Mouse (Mus musculus) neural tube, embryonic 14.5 days (tissue): ENCODE results near the gene Mad2l2. TPM values are rescaled to one million over a fixed set of nuclear protein-coding genes. Genes with fewer than 3 reads are reported as not detected.
A peak's percentile ranks its signal among the peaks of the same experiment; 100 is the strongest.

Experiments used
- ATAC-seq: fragments of 200-750 bp; cut with Nextera tagmentation; 2 replicates; pipeline ENCODE4 v1.8.0; 2017; ENCODE audit warnings: low read depth, mild to moderate bottlenecking, moderate TSS enrichment, moderate library complexity
- H3K27ac ChIP-seq: fragments of 300-500 bp; sonication (generic); 2 replicates; pipeline ENCODE4 v1.5.1; 2014; ENCODE audit warnings: low read depth, mild to moderate bottlenecking, control low read depth, low read length, moderate library complexity, mixed read lengths
- H3K27me3 ChIP-seq: fragments of 300-500 bp; sonication (generic); 2 replicates; pipeline ENCODE4 v1.6.1; 2014; ENCODE audit warnings: low read length; ENCODE audit not compliant: control insufficient read depth, insufficient read depth
- H3K36me3 ChIP-seq: fragments of 300-500 bp; sonication (generic); 2 replicates; pipeline ENCODE4 v1.6.1; 2014; ENCODE audit warnings: low read length, mixed read lengths; ENCODE audit not compliant: control insufficient read depth, insufficient read depth
- H3K4me1 ChIP-seq: fragments of 300-500 bp; sonication (generic); 2 replicates; pipeline ENCODE4 v1.6.1; 2014; ENCODE audit warnings: low read length; ENCODE audit not compliant: control insufficient read depth, insufficient read depth
- H3K4me2 ChIP-seq: fragments of 300-500 bp; sonication (generic); 2 replicates; pipeline ENCODE4 v1.6.1; 2014; ENCODE audit warnings: mild to moderate bottlenecking, low read depth, low read length, control low read depth
- H3K4me3 ChIP-seq: fragments of 300-500 bp; sonication (generic); 2 replicates; pipeline ENCODE4 v1.5.1; 2014; ENCODE audit warnings: low read depth, low read length, control low read depth, mixed read lengths
- H3K9ac ChIP-seq: fragments of 300-500 bp; sonication (generic); replicated peaks from 2 replicates; pipeline ENCODE4 v1.6.1; 2014; ENCODE audit warnings: low read depth, mild to moderate bottlenecking, control low read depth, low read length, mixed read lengths
- H3K9me3 ChIP-seq: fragments of 300-500 bp; sonication (generic); 2 replicates; pipeline ENCODE4 v1.6.1; 2016; ENCODE audit warnings: low read length; ENCODE audit not compliant: control insufficient read depth
- WGBS: fragments of 180-500 bp; shearing (Covaris S2); extraction: QIAGEN DNeasy Blood & Tissue Kit; methylation state at CpG from one replicate; pipeline ENCODE4 v1.1.7; 2014; 5-methylcytosine and 5-hydroxymethylcytosine counted together
- polyA plus RNA-seq: library from polyadenylated mRNA; unstranded; fragments of >200 nt; fragmentation: Nextera tagmentation; extraction: Ambion mirVana; gene quantifications from 2 replicates; pipeline ENCODE4 v1.2.1, GENCODE M21; 2014

Mad2l2 gene
- polyA plus RNA-seq, 1 experiment from 2014 or later, result 127 TPM

DNA sequence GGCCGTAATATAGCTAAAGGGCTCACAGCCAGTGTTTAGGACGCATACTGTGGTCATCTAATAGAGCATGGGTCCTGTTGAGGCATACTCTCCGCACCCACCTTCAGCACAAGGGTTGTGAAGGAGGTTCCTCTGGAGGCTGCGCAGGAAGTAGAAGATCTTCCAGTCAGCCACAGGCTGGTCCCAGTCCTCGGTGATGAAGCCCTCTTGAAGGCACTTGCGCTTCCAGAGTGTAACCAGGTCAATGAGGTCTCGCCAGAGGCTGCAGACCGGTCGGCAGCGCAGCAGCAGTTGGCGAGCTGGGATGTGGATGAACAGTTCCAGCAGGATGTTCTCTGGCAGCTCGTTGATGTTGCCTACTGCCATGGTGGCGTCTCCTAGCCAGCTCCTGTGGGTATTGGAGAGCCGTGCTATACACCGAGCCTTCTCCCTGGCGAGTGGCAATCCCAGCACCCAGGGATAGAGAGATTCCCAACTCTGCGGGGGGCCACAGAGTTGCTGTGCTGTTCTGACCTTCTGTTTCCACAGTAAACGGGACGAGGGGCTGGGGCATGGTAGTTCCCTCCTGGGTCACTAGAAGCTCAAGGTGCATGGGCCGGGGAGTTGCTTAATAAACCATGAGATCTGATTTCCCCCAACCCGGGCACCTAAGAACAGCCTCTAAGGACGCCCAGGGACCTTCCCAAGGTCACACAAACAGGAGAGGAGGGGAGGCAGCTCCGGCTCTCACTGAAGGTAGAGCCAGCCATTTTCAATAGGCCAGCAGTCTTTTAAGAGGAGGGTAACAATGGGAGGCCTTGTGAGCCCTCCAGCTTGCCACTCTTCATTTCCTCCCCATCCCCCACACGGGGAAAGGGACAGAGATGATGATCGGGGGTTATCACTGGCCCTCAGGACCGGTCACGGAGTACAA is 28.5 kb downstream of the Mad2l2 start:
- Histone ChIP-seq H3K4me3 (peak overlapping the region; percentile 71), H3K4me2 (peak overlapping the region; percentile 49), H3K27ac (peak overlapping the region; percentile 92), H3K27me3 (peaks cover 5% of the 10 kb centered on the region; the same call in 1 of the 2 replicates), H3K9me3 (no peaks in the 10 kb centered on the region), H3K4me1 (peaks cover 7% of the 10 kb centered on the region; the same call in 1 of the 2 replicates), H3K36me3 (peaks cover 21% of the 10 kb centered on the region), H3K9ac (peak overlapping the region; percentile 91)
- WGBS, result 22% methylated on average over 27 of the region's 27 CpGs
- peak; percentile 3 for ATAC-seq

DNA sequence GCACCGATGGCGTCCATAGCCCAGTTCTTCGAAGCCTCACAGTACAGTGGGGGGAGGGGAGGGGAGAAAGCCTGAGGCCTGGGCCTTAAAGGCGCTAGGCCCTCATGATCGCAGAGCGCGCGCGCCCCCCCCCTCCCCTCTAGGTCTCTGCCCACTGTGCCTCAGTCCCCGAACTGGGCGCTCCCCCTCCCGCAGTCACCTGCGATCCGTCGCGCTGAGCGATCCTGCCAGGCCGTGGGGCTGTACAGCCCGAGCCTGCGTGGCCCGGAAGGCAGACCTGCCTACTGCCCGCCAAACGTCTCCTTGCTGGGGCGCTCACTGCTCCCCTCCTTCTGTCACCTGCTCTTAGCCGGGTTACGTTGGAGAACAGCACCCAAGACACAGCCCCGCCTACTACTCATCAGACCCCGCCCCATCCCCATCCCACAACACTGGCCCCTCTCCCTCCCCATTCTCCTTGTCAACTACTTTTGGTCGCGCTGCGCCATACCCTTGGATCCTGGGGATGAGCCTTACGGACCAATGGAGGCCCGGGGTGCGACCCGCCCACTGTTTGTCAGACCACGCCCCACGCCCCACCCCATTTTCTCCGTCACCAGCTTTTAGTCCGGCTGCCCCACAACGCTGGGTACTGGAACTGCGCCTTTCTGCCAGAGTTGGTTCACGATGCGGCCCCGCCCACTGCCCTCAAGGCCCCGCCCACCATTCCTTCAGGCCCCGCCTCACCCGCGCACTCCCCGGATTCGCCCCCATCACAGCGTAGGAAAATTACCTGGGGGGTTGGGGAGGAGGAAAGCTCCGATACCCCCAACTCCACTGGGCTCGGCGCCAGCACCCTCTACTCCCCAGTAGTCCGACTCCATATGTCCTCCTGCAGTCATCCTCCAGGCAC is 29.6 kb downstream of the Mad2l2 start:
- Histone ChIP-seq H3K36me3 (peaks cover 12% of the 10 kb centered on the region; the same call in 1 of the 2 replicates), H3K9me3 (no peaks in the 10 kb centered on the region), H3K4me1 (peaks cover 16% of the 10 kb centered on the region), H3K4me2 (peak overlapping the region; percentile 49), H3K4me3 (peak overlapping the region; percentile 71), H3K27ac (peak overlapping the region; percentile 92), H3K27me3 (peaks cover 11% of the 10 kb centered on the region), H3K9ac (peak overlapping the region; percentile 91)
- peak; percentile 86 for ATAC-seq
- under 1% methylated on average over 55 of the region's 55 CpGs for WGBS

DNA sequence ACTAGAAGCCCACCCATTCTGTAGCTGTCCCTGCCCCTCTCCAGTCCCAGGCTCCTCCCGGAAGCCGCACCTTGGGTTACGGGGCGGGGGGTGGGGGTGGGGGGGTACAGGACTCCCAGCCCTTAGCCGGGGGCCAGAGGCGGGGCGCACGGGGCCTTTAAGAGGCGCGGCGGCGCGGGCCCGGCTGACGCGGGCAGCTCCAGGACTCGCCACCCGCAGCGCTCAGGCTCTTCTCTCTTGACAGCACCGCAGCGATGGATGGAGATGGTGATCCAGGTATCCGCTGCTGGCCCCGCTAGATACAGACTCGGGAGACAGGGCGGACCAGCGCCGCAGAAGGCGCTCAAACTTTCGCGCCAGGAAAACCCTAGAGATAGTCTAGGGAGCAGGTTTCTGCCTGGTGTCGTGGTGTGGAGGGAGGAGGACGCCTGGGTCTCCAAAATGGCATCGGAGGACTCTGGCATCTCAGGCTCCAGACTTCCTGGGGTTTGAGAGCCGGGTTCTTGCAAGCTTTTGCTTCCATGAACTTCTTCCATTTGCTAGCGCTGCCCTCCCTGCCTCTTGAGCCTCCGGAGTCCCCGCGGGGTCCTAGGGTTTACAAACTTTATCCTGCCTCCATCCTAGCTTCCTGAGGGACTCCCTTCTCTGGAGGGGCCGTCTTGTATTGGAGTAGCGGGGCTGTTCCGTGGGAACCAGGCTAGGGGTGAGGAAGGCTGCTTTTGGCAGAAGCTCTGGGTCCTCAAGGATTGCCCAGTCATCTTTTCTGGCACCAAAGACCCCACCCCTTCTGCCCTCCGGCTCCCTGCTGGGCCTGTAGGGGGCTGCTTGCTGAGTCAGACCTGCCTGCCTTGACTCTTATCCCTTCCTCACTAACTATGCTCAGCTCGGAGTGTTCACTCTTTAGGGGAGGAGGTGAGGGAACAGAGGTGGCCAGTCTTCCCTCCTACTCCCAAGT is 30.5 kb downstream of the Mad2l2 start, which contains the start of the genes Fbxo44 and Fbxo2:
TSS of gene Fbxo44 (minus strand) at position 47 of the 955 bp plus-strand sequence.
TSS of gene Fbxo2 (plus strand) at position 186 of the 955 bp plus-strand sequence.
- WGBS, result 1% methylated on average over 43 of the region's 43 CpGs
- Histone ChIP-seq H3K9ac (peak within 1 kb of the TSS; percentile 91), H3K4me2 (peak within 1 kb of the TSS; percentile 49), H3K27me3 (peaks cover 17% of the 10 kb centered on the region), H3K9me3 (no peaks in the 10 kb centered on the region), H3K36me3 (peaks cover 8% of the 10 kb centered on the region; the same call in 1 of the 2 replicates), H3K4me1 (peaks cover 16% of the 10 kb centered on the region), H3K27ac (peak within 1 kb of the TSS; percentile 92), H3K4me3 (peak within 1 kb of the TSS; percentile 71)
- ATAC-seq, result peak; percentile 73

DNA sequence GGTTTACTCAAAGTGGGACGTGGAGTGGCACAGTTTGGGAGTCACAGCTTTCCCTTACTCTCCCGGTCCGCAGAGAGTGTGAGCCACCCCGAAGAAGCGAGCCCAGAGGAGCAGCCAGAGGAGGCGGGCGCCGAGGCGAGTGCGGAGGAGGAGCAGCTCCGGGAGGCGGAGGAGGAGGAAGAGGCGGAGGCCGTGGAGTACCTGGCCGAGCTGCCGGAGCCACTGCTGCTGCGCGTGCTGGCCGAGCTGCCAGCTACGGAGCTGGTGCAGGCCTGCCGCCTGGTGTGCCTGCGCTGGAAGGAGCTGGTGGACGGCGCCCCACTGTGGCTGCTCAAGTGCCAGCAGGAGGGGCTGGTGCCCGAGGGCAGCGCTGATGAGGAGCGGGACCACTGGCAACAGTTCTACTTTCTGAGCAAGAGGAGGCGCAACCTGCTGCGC is 33.8 kb downstream of the Mad2l2 start:
- Histone ChIP-seq H3K4me1 (peaks cover 11% of the 10 kb centered on the region), H3K9me3 (no peaks in the 10 kb centered on the region), H3K4me3 (peak overlapping the region; percentile 16; the same call in 1 of the 2 replicates), H3K9ac (no peak overlapping the region), H3K36me3 (no peaks in the 10 kb centered on the region), H3K27ac (no peak overlapping the region), H3K27me3 (peaks cover 17% of the 10 kb centered on the region), H3K4me2 (peak overlapping the region; percentile 45)
- no peak for ATAC-seq
- WGBS, result 0% methylated on average over 23 of the region's 29 CpGs

DNA sequence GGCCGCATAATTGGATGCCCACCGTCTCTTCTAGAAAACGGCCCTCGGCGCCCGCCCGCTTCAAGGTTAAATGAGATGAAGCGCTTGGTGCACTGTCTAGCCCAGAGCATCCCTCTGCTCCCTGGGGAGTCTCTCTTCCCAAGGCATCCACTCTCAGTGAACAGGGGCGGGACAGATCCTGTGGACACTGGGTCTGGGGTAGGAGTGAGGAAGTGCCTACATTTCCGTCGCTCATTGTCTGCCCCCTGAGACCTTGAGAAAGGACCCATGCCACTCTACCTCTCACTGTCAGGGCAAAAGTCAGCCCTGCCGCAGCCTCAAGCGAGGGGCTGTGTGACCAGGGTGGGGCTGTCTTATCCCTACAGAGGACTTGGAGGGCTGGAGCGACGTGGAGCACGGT is 34.3 kb downstream of the Mad2l2 start:
- Histone ChIP-seq H3K4me1 (peaks cover 11% of the 10 kb centered on the region), H3K4me2 (peak overlapping the region; percentile 45; the same call in 1 of the 2 replicates)

DNA sequence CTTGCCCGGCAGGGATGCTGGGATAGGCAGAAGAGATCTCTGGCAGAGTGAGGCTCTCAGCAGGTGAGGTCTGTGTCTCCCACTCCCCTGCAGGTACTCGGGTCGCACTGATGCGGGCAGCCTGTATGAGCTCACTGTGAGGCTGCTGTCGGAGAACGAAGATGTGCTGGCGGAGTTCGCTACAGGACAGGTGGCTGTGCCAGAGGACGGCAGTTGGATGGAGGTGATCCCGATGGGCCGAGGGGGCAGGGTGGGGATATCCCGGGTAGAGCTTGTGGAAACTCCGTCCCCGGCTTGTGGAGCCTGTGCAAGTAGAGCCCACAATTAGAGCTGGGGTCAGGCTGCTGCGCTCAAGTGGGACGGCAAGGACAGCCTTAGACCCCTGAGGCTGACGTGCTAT is 35.4 kb downstream of the Mad2l2 start:
- no peak overlapping the region for H3K4me2 ChIP-seq
- no peak for ATAC-seq
- H3K4me3 ChIP-seq, result no peak overlapping the region
- 3% methylated on average over 17 of the region's 17 CpGs for WGBS
- H3K36me3 ChIP-seq, result no peaks in the 10 kb centered on the region
- no peaks in the 10 kb centered on the region for H3K9me3 ChIP-seq
- no peak overlapping the region for H3K9ac ChIP-seq
- peaks cover 17% of the 10 kb centered on the region for H3K27me3 ChIP-seq
- peaks cover 11% of the 10 kb centered on the region for H3K4me1 ChIP-seq
- no peak overlapping the region for H3K27ac ChIP-seq

More for the DNA sequence above, 34.3 kb downstream of the Mad2l2 start:
- Histone ChIP-seq H3K4me3 (no peak overlapping the region), H3K9ac (no peak overlapping the region), H3K9me3 (no peaks in the 10 kb centered on the region), H3K27ac (no peak overlapping the region), H3K36me3 (no peaks in the 10 kb centered on the region), H3K27me3 (peaks cover 17% of the 10 kb centered on the region)
- WGBS, result 1% methylated on average over 16 of the region's 16 CpGs
- ATAC-seq, result no peak

DNA sequence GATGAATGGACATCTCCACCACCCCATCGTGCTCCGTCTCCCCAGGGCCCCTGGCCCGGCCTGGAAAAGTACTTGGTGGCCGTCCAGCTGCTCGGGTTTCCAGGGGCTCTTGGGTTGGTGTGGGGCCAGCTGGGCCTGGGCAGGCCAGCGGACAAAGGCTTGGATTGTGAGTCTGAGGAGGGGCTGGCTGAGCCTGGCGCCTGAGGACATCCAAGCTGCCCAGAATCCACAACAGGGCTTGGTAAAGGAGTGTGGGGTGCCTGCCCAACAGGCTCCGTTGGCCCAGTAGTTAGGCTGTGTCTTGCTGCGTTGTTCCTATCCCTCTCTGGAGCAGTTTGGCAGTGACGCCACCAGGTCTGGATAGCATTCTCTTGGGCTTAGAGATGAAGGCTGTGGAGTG is 36.2 kb downstream of the Mad2l2 start:
- ATAC-seq, result peak; percentile 70
- no peak overlapping the region for H3K9ac ChIP-seq
- peak overlapping the region; percentile 52; the same call in 1 of the 2 replicates for H3K27ac ChIP-seq

DNA sequence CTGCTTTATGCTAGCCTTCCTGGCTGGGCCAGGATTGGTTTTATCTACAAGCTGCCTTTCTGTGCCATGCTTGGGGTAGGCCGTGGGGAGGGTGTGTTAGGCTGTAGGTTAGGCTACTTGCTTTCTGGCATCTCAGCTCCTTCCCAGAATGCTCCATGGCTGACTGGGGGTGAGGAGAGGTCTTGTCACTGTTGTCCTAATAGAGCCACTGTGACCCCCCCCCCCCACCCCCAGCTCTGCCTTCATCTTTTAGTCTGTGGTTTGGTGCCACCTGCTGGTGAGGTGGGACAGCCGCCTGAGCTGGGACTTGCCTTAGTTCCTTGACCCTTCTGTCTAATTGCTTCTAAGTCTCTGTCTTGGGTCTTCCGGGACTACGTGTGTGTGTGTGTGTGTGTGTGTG is 36.8 kb downstream of the Mad2l2 start:
- Histone ChIP-seq H3K4me2 (no peak overlapping the region), H3K27me3 (peaks cover 17% of the 10 kb centered on the region), H3K36me3 (no peaks in the 10 kb centered on the region), H3K27ac (peak overlapping the region; percentile 52; the same call in 1 of the 2 replicates), H3K4me3 (no peak overlapping the region), H3K9ac (no peak overlapping the region), H3K9me3 (no peaks in the 10 kb centered on the region), H3K4me1 (peaks cover 11% of the 10 kb centered on the region)
- no peak for ATAC-seq
- 11% methylated on average over 4 of the region's 4 CpGs for WGBS

More for the DNA sequence above, 36.2 kb downstream of the Mad2l2 start:
- Histone ChIP-seq H3K36me3 (no peaks in the 10 kb centered on the region), H3K9me3 (no peaks in the 10 kb centered on the region), H3K4me2 (no peak overlapping the region), H3K4me1 (peaks cover 11% of the 10 kb centered on the region), H3K4me3 (no peak overlapping the region), H3K27me3 (peaks cover 17% of the 10 kb centered on the region)
- WGBS, result under 1% methylated on average over 10 of the region's 10 CpGs
